Mouse (Mus musculus) midbrain, embryonic 14.5 days (tissue): ENCODE measurements around the gene Osr1. TPM values are rescaled to one million over a fixed set of nuclear protein-coding genes. Genes with fewer than 3 reads are reported as not detected.

Experiments used
- ATAC-seq: fragments of 200-750 bp; cut with Nextera tagmentation; 2 replicates; pipeline ENCODE4 v1.8.0; 2017; ENCODE audit warnings: moderate number of reproducible peaks, moderate library complexity; ENCODE audit not compliant: low FRiP score, low TSS enrichment
- DNase-seq: peaks from one replicate; pipeline ENCODE4 v3.0.0-alpha.2; 2015
- H3K27ac ChIP-seq: fragments of 300-500 bp; sonication (generic); replicated peaks from 2 replicates; pipeline ENCODE4 v1.5.1; 2014; ENCODE audit warnings: mild to moderate bottlenecking, low read depth, low read length, moderate library complexity
- H3K27me3 ChIP-seq: fragments of 300-500 bp; sonication (generic); 2 replicates; pipeline ENCODE4 v1.6.1; 2014; ENCODE audit warnings: low read length, control low read depth, mixed read lengths; ENCODE audit not compliant: control insufficient read depth, insufficient read depth
- H3K36me3 ChIP-seq: fragments of 300-500 bp; sonication (generic); 2 replicates; pipeline ENCODE4 v1.6.1; 2014; ENCODE audit warnings: low read length, control low read depth; ENCODE audit not compliant: control insufficient read depth, insufficient read depth
- H3K4me1 ChIP-seq: fragments of 300-500 bp; sonication (generic); 2 replicates; pipeline ENCODE4 v1.6.1; 2014; ENCODE audit warnings: mild to moderate bottlenecking, antibody characterized with exemption, low read length, control low read depth; ENCODE audit not compliant: control insufficient read depth, insufficient read depth
- H3K4me2 ChIP-seq: fragments of 300-500 bp; sonication (generic); 2 replicates; pipeline ENCODE4 v1.6.1; 2014; ENCODE audit warnings: mild to moderate bottlenecking, low read length, moderate library complexity
- H3K4me3 ChIP-seq: fragments of 300-500 bp; sonication (generic); replicated peaks from 2 replicates; pipeline ENCODE4 v1.5.1; 2014; ENCODE audit warnings: low read depth, low read length
- H3K9ac ChIP-seq: fragments of 300-500 bp; sonication (generic); replicated peaks from 2 replicates; pipeline ENCODE4 v1.6.1; 2014; ENCODE audit warnings: mild to moderate bottlenecking, low read length, moderate library complexity
- H3K9me3 ChIP-seq: fragments of 300-500 bp; sonication (generic); 2 replicates; pipeline ENCODE4 v1.6.1; 2016; ENCODE audit warnings: low read length, control low read depth, mixed read lengths; ENCODE audit not compliant: control insufficient read depth
- WGBS: fragments of 180-500 bp; shearing (Covaris S2); extraction: QIAGEN DNeasy Blood & Tissue Kit; methylation state at CpG from one replicate; pipeline ENCODE4 v1.1.7; 2014; 5-methylcytosine and 5-hydroxymethylcytosine counted together
- polyA plus RNA-seq: library from polyadenylated mRNA; unstranded; fragments of >200 nt; fragmentation: Nextera tagmentation; extraction: Ambion mirVana; gene quantifications from 2 replicates; pipeline ENCODE4 v1.2.1, GENCODE M21; 2014

Osr1 gene
- polyA plus RNA-seq, 1 experiment from 2014 or later: 8.2 TPM

GRCm38 (mm10) chr12:9582248-9582995 is 12.5 kb downstream of the Osr1 start:
- peaks cover 69% of the 10 kb centered on the region for H3K27me3 ChIP-seq

GRCm38 (mm10) chr12:9583380-9583779 is 13.5 kb downstream of the Osr1 start:
- no peak overlapping the region for H3K9ac ChIP-seq
- no peak overlapping the region for H3K4me2 ChIP-seq
- ATAC-seq: no peak
- no peak for DNase-seq
- H3K9me3 ChIP-seq: no peaks in the 10 kb centered on the region
- no peak overlapping the region for H3K4me3 ChIP-seq
- H3K27ac ChIP-seq: no peak overlapping the region
- H3K27me3 ChIP-seq: peaks cover 59% of the 10 kb centered on the region
- WGBS: 18% methylated on average over 2 of the region's 2 CpGs
- H3K4me1 ChIP-seq: peaks cover 12% of the 10 kb centered on the region; the same call in 1 of the 2 replicates
- H3K36me3 ChIP-seq: no peaks in the 10 kb centered on the region

More at GRCm38 (mm10) chr12:9582248-9582995, 12.5 kb downstream of the Osr1 start:
- peaks cover 12% of the 10 kb centered on the region; the same call in 1 of the 2 replicates for H3K4me1 ChIP-seq
- ATAC-seq (no peak), DNase-seq (no peak)
- H3K9me3 ChIP-seq: no peaks in the 10 kb centered on the region
- no peak overlapping the region for H3K4me2 ChIP-seq
- WGBS: 2% methylated on average over 14 of the region's 14 CpGs
- no peaks in the 10 kb centered on the region for H3K36me3 ChIP-seq
- no peak overlapping the region for H3K9ac ChIP-seq
- no peak overlapping the region for H3K27ac ChIP-seq
- no peak overlapping the region for H3K4me3 ChIP-seq

- Histone ChIP-seq H3K4me3 (peak overlapping the region; percentile 47), H3K9ac (peak overlapping the region; percentile 57; the same call in 1 of the 2 replicates), H3K36me3 (no peaks in the 10 kb centered on the region), H3K9me3 (no peaks in the 10 kb centered on the region), H3K27me3 (peaks cover 48% of the 10 kb centered on the region), H3K27ac (no peak overlapping the region), H3K4me2 (peak overlapping the region; percentile 62), H3K4me1 (peaks cover 9% of the 10 kb centered on the region; the same call in 1 of the 2 replicates)
- DNase-seq (peak; percentile 90), ATAC-seq (peak; percentile 94)
- under 1% methylated on average over 23 of the region's 23 CpGs for WGBS
These were observed 14.6 kb downstream of the Osr1 start for GRCm38 (mm10) chr12:9584366-9585084.

GRCm38 (mm10) chr12:9585085-9585453 is 15.2 kb downstream of the Osr1 start:
- peak overlapping the region; percentile 57; the same call in 1 of the 2 replicates for H3K9ac ChIP-seq
- H3K36me3 ChIP-seq: no peaks in the 10 kb centered on the region
- 3% methylated on average over 7 of the region's 7 CpGs for WGBS
- ATAC-seq: peak; percentile 55; the same call in 1 of the 2 replicates
- H3K4me3 ChIP-seq: peak overlapping the region; percentile 47
- no peak overlapping the region for H3K27ac ChIP-seq
- H3K9me3 ChIP-seq: no peaks in the 10 kb centered on the region
- H3K4me2 ChIP-seq: peak overlapping the region; percentile 62
- no peak for DNase-seq
- H3K4me1 ChIP-seq: peaks cover 9% of the 10 kb centered on the region; the same call in 1 of the 2 replicates
- H3K27me3 ChIP-seq: peaks cover 43% of the 10 kb centered on the region

- Histone ChIP-seq H3K36me3 (no peaks in the 10 kb centered on the region), H3K9me3 (no peaks in the 10 kb centered on the region), H3K9ac (no peak overlapping the region), H3K27me3 (peaks cover 16% of the 10 kb centered on the region), H3K4me1 (peaks cover 9% of the 10 kb centered on the region; the same call in 1 of the 2 replicates), H3K4me2 (no peak overlapping the region), H3K27ac (no peak overlapping the region), H3K4me3 (no peak overlapping the region)
- no peak for ATAC-seq
- WGBS: 96% methylated on average over 1 of the region's 1 CpGs
- no peak for DNase-seq
These were observed 17.8 kb downstream of the Osr1 start for GRCm38 (mm10) chr12:9587732-9588131.

- Histone ChIP-seq H3K27ac (no peak overlapping the region), H3K9me3 (no peaks in the 10 kb centered on the region), H3K36me3 (no peaks in the 10 kb centered on the region), H3K4me2 (no peak overlapping the region), H3K4me3 (no peak overlapping the region), H3K27me3 (no peaks in the 10 kb centered on the region), H3K9ac (no peak overlapping the region), H3K4me1 (peaks cover 5% of the 10 kb centered on the region; the same call in 1 of the 2 replicates)
- DNase-seq: peak; percentile 23
- ATAC-seq: no peak
- 77% methylated on average over 7 of the region's 7 CpGs for WGBS
These were observed 19.7 kb downstream of the Osr1 start for GRCm38 (mm10) chr12:9589561-9590134.

- Histone ChIP-seq H3K9ac (no peak overlapping the region), H3K9me3 (no peaks in the 10 kb centered on the region), H3K4me1 (no peaks in the 10 kb centered on the region), H3K4me3 (no peak overlapping the region), H3K4me2 (no peak overlapping the region), H3K36me3 (no peaks in the 10 kb centered on the region), H3K27ac (no peak overlapping the region), H3K27me3 (no peaks in the 10 kb centered on the region)
- DNase-seq: no peak
- ATAC-seq: no peak
- WGBS: 70% methylated on average over 3 of the region's 3 CpGs
These were observed 21.2 kb downstream of the Osr1 start for GRCm38 (mm10) chr12:9591141-9591540.

- no peak overlapping the region for H3K9ac ChIP-seq
- no peak for DNase-seq
- H3K9me3 ChIP-seq: no peaks in the 10 kb centered on the region
- no peak overlapping the region for H3K4me2 ChIP-seq
- H3K27me3 ChIP-seq: no peaks in the 10 kb centered on the region
- no peak for ATAC-seq
- no peaks in the 10 kb centered on the region for H3K4me1 ChIP-seq
- H3K4me3 ChIP-seq: no peak overlapping the region
- no peaks in the 10 kb centered on the region for H3K36me3 ChIP-seq
- no peak overlapping the region for H3K27ac ChIP-seq
These were observed 28.3 kb downstream of the Osr1 start for GRCm38 (mm10) chr12:9598219-9598618.
